Mouse (Mus musculus): ENCODE measurements at regions not wholly inside any gene's neighbourhood (a gene's known extent, or its start where the extent isn't known, plus 50 kb on each side); places are given as distances from the start of the nearest gene placed in this dataset.

DNA sequence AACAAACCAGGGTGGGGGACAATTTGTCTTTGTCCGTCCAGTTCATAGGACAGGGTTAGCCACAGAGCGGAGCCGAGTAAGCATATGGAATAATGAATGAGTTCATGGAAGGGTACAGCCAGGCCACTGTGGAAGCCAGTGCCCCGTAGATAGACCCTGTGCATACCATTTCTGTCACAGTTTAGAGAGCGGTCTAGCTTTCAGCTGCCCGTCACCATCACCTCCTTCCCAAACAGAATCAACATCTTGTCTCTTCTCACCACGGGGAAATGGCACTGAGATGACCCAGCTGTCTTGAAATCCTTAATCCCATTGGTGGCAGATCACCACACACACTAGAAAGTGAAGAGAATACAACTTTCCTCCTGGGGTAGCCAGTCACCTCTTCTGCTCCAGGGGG is 178.7 kb downstream of the Zfp36l1 start:
- no peak overlapping the region for H3K27ac ChIP-seq (ENCODE audit: insufficient read depth, low read depth, low read length, poor library complexity, severe bottlenecking)
- no peak for DNase-seq (ENCODE audit: low read depth, low spot score)
- TF ChIP-seq MAFK (IDR thresholded peaks at IDR 0.05; ENCODE audit: insufficient read depth, low read depth, low read length) (no peak), ZC3H11A (IDR thresholded peaks at IDR 0.05; ENCODE audit: borderline replicate concordance, low read depth, low read length) (no peak), HCFC1 (IDR thresholded peaks at IDR 0.05; ENCODE audit: borderline replicate concordance, insufficient read depth, low read length) (no peak), ZNF384 (IDR thresholded peaks at IDR 0.05; ENCODE audit: low read depth, low read length) (no peak), CHD2 (IDR thresholded peaks at IDR 0.05; ENCODE audit: low read depth, low read length) (no peak)
- peaks cover 0 to 2% of the 10 kb centered on the region in 2 experiments; a peak in 1 of 4 replicates for H3K4me1 ChIP-seq (ENCODE audit: control insufficient read depth in 2 of 2, insufficient read depth in 2 of 2, low read length in 2 of 2, poor library complexity in 1 of 2)
- H3K36me3 ChIP-seq (ENCODE audit: control insufficient read depth, insufficient read depth, low read length, poor library complexity, severe bottlenecking) = no peaks in the 10 kb centered on the region
- H3K4me3 ChIP-seq (ENCODE audit: insufficient read depth in 1 of 2, low read depth in 1 of 2, low read length in 2 of 2, poor library complexity in 1 of 2, severe bottlenecking in 1 of 2) = no peak overlapping the region
- no peak overlapping the region for H3K9ac ChIP-seq (ENCODE audit: insufficient read depth, low read depth, low read length, poor library complexity, severe bottlenecking)
- in situ Hi-C loops (cut with MboI; ENCODE audit: low sequenced_read_pairs in 2 of 2, unreplicated experiment in 2 of 2) = no loop called here
- H3K9me3 ChIP-seq (ENCODE audit: control insufficient read depth, insufficient read depth, low read depth, low read length) = no peaks in the 10 kb centered on the region

DNA sequence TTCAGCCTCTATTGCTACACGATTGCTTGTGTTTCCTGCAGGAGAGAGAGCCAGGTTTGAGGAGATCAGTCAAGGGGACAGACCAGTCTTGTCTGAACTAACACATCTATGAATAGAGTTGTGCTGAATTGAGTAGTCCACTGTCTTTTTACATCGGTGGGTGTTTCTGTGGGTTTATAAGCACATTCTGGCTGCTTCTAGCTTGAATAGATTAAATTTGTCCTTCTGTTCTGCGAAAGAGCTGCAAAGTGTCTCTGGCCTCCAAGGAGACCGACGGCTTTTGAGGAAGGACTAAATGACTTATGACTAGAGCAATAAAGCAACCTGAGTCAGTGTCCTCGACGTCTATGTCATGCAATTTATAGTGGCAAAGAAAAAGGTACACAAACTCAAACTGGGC is 179.9 kb downstream of the Zfp36l1 start:
- no peak overlapping the region for H3K27ac ChIP-seq (ENCODE audit: insufficient read depth, low read depth, low read length, poor library complexity, severe bottlenecking)
- H3K4me1 ChIP-seq (ENCODE audit: control insufficient read depth in 2 of 2, insufficient read depth in 2 of 2, low read length in 2 of 2, poor library complexity in 1 of 2) = peaks cover 0 to 2% of the 10 kb centered on the region in 2 experiments; a peak in 1 of 4 replicates
- no peaks in the 10 kb centered on the region for H3K36me3 ChIP-seq (ENCODE audit: control insufficient read depth, insufficient read depth, low read length, poor library complexity, severe bottlenecking)
- DNase-seq (ENCODE audit: low read depth, low spot score) = no peak
- in situ Hi-C loops (cut with MboI; ENCODE audit: low sequenced_read_pairs in 2 of 2, unreplicated experiment in 2 of 2) = no loop called here
- no peak for TF ChIP-seq ZNF384 (IDR thresholded peaks at IDR 0.05; ENCODE audit: low read depth, low read length)
- no peak for TF ChIP-seq MAFK (IDR thresholded peaks at IDR 0.05; ENCODE audit: insufficient read depth, low read depth, low read length)
- no peak overlapping the region for H3K4me3 ChIP-seq (ENCODE audit: insufficient read depth in 1 of 2, low read depth in 1 of 2, low read length in 2 of 2, poor library complexity in 1 of 2, severe bottlenecking in 1 of 2)
- no peaks in the 10 kb centered on the region for H3K9me3 ChIP-seq (ENCODE audit: control insufficient read depth, insufficient read depth, low read depth, low read length)
- H3K9ac ChIP-seq (ENCODE audit: insufficient read depth, low read depth, low read length, poor library complexity, severe bottlenecking) = no peak overlapping the region

GRCm38 (mm10) chr12:79931455-79931854 is 181.4 kb downstream of the Zfp36l1 start:
- Histone ChIP-seq H3K9me3 (ENCODE audit: control insufficient read depth, insufficient read depth, low read depth, low read length) (no peaks in the 10 kb centered on the region), H3K36me3 (ENCODE audit: control insufficient read depth, insufficient read depth, low read length, poor library complexity, severe bottlenecking) (no peaks in the 10 kb centered on the region), H3K4me1 (ENCODE audit: control insufficient read depth in 2 of 2, insufficient read depth in 2 of 2, low read length in 2 of 2, poor library complexity in 1 of 2) (peaks cover 0 to 2% of the 10 kb centered on the region in 2 experiments; a peak in 1 of 4 replicates), H3K4me3 (ENCODE audit: insufficient read depth in 1 of 2, low read depth in 1 of 2, low read length in 2 of 2, poor library complexity in 1 of 2, severe bottlenecking in 1 of 2) (no peak overlapping the region), H3K27ac (ENCODE audit: insufficient read depth, low read depth, low read length, poor library complexity, severe bottlenecking) (no peak overlapping the region), H3K9ac (ENCODE audit: insufficient read depth, low read depth, low read length, poor library complexity, severe bottlenecking) (no peak overlapping the region)
- TF ChIP-seq HCFC1 (IDR thresholded peaks at IDR 0.05; ENCODE audit: borderline replicate concordance, insufficient read depth, low read length) = no peak
- no peak for TF ChIP-seq ZNF384 (IDR thresholded peaks at IDR 0.05; ENCODE audit: low read depth, low read length)
- TF ChIP-seq ZC3H11A (IDR thresholded peaks at IDR 0.05; ENCODE audit: borderline replicate concordance, low read depth, low read length) = no peak
- TF ChIP-seq MAFK (IDR thresholded peaks at IDR 0.05; ENCODE audit: insufficient read depth, low read depth, low read length) = no peak
- TF ChIP-seq CHD2 (IDR thresholded peaks at IDR 0.05; ENCODE audit: low read depth, low read length) = no peak
- DNase-seq (ENCODE audit: low read depth, low spot score) = no peak
- in situ Hi-C loops (cut with MboI; ENCODE audit: low sequenced_read_pairs in 2 of 2, unreplicated experiment in 2 of 2) = no loop called here

DNA sequence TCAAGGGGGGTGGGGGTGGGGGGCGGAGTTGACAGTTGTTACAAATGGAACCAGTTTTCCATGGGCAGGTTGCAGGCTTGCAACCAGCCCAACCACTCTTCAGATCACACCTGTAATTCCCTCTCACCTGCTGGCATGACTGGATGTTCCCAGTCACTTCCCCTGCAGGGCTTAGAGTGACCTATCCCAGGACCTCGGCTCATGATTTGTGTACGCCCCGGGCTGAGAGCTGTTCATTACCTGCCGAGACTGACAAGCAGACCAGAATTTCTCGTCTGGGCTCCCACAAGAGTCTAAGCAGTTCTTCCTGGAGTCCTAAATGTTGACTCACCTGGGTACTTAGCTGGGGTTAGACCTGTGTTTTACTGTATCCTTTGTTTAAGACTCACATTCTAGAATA is 183.0 kb downstream of the Zfp36l1 start:
- Histone ChIP-seq H3K4me3 (ENCODE audit: insufficient read depth in 1 of 2, low read depth in 1 of 2, low read length in 2 of 2, poor library complexity in 1 of 2, severe bottlenecking in 1 of 2) (no peak overlapping the region), H3K4me1 (ENCODE audit: control insufficient read depth in 2 of 2, insufficient read depth in 2 of 2, low read length in 2 of 2, poor library complexity in 1 of 2) (peaks cover 3 to 12% of the 10 kb centered on the region in 2 experiments; a peak in 3 of 4 replicates), H3K27ac (ENCODE audit: insufficient read depth, low read depth, low read length, poor library complexity, severe bottlenecking) (no peak overlapping the region), H3K9ac (ENCODE audit: insufficient read depth, low read depth, low read length, poor library complexity, severe bottlenecking) (no peak overlapping the region), H3K36me3 (ENCODE audit: control insufficient read depth, insufficient read depth, low read length, poor library complexity, severe bottlenecking) (no peaks in the 10 kb centered on the region), H3K9me3 (ENCODE audit: control insufficient read depth, insufficient read depth, low read depth, low read length) (no peaks in the 10 kb centered on the region)
- DNase-seq (ENCODE audit: low read depth, low spot score) = no peak
- in situ Hi-C loops (cut with MboI; ENCODE audit: low sequenced_read_pairs in 2 of 2, unreplicated experiment in 2 of 2) = no loop called here
- no peak for TF ChIP-seq HCFC1 (IDR thresholded peaks at IDR 0.05; ENCODE audit: borderline replicate concordance, insufficient read depth, low read length)
- TF ChIP-seq CHD2 (IDR thresholded peaks at IDR 0.05; ENCODE audit: low read depth, low read length) = no peak
- no peak for TF ChIP-seq MAFK (IDR thresholded peaks at IDR 0.05; ENCODE audit: insufficient read depth, low read depth, low read length)
- TF ChIP-seq ZNF384 (IDR thresholded peaks at IDR 0.05; ENCODE audit: low read depth, low read length) = no peak
- no peak for TF ChIP-seq ZC3H11A (IDR thresholded peaks at IDR 0.05; ENCODE audit: borderline replicate concordance, low read depth, low read length)

DNA sequence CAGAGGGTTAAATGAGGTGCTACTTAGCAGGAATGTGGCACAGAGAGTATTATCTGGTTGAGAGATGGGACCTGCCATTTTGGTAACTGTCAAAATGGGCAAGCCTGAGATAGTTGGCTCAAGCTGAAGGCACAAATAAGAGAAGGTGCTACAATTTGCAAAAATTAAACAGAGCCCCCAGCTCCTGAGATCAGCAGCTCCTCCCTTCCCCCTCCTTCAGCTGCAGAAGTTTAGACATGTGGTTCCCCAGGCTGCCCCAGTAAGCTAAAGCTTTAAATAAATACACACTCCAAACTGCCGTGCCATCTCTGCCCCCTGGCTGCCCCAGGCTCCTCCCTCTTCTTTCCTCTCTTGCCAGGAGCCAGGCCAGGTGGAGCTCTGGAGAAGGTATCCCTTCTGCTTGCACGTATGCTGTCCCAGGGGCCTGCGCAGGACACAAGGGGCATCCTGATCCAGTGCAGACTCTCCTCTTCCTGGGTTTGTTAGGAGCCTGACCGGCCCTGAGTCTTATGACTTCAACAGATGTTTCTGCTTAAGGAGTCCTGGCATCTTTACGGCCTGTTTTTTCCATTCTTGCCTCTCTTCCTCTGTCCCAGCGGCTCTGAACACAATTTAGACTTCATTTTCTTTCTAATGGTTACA is 184.0 kb downstream of the Zfp36l1 start:
- DNase-seq (ENCODE audit: low read depth, low spot score) = no peak
- Histone ChIP-seq H3K27ac (ENCODE audit: insufficient read depth, low read depth, low read length, poor library complexity, severe bottlenecking) (no peak overlapping the region), H3K4me3 (ENCODE audit: insufficient read depth in 1 of 2, low read depth in 1 of 2, low read length in 2 of 2, poor library complexity in 1 of 2, severe bottlenecking in 1 of 2) (no peak overlapping the region), H3K36me3 (ENCODE audit: control insufficient read depth, insufficient read depth, low read length, poor library complexity, severe bottlenecking) (no peaks in the 10 kb centered on the region), H3K9ac (ENCODE audit: insufficient read depth, low read depth, low read length, poor library complexity, severe bottlenecking) (no peak overlapping the region), H3K4me1 (ENCODE audit: control insufficient read depth in 2 of 2, insufficient read depth in 2 of 2, low read length in 2 of 2, poor library complexity in 1 of 2) (peaks cover 6 to 15% of the 10 kb centered on the region in 2 experiments), H3K9me3 (ENCODE audit: control insufficient read depth, insufficient read depth, low read depth, low read length) (no peaks in the 10 kb centered on the region)
- in situ Hi-C loops (cut with MboI; ENCODE audit: low sequenced_read_pairs in 2 of 2, unreplicated experiment in 2 of 2) = no loop called here
- TF ChIP-seq ZNF384 (IDR thresholded peaks at IDR 0.05; ENCODE audit: low read depth, low read length) (no peak), MAFK (IDR thresholded peaks at IDR 0.05; ENCODE audit: insufficient read depth, low read depth, low read length) (no peak), ZC3H11A (IDR thresholded peaks at IDR 0.05; ENCODE audit: borderline replicate concordance, low read depth, low read length) (no peak), HCFC1 (IDR thresholded peaks at IDR 0.05; ENCODE audit: borderline replicate concordance, insufficient read depth, low read length) (no peak), CHD2 (IDR thresholded peaks at IDR 0.05; ENCODE audit: low read depth, low read length) (no peak)

Measured in ES-E14 (cell line).